ENCODE assay signal across 28 mouse cellular contexts in the genomic region with DNA sequence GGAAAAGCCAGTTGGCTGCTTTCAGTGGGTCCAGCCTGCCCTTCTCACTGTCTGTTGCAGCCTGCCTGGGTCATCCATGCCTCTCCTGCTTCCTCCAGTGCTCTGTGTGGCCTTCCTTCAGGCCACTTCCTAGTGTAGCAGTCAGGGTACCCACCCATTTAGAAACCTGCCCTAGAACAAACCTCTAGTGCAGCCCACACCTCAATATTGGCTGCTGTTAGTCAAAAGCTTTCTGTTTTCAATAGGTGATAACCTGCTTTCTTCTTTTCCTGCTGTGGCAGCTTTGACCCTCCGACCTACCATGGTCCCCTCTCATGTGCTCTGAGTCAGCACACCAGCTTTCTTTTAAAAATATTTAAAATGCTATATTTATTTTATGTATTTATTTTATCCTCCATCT. TPM values are rescaled to one million over a fixed set of nuclear protein-coding genes. Genes with fewer than 3 reads are reported as not detected.
DNase-seq lines count a peak whose midpoint lies in the region; ATAC-seq and TF ChIP-seq lines count a peak whose summit lies in the region.
"Had no signal": no experiment of that assay in that cellular context is flagged by ENCODE, and none has a peak within 500 bp of the region (broad histone marks: within the 10 kb centered on the region; RNA-seq: fewer than 3 reads in every experiment).

No protein-coding gene starts in this region.

- 90% methylated on average over 1 of the region's 1 CpGs for WGBS in cerebellum, adult 2 months
- WGBS in intestine, embryonic 14.5 days: 80% methylated on average over 1 of the region's 1 CpGs
- 78% methylated on average over 1 of the region's 1 CpGs for WGBS in intestine, embryonic 16.5 days
- 92% methylated on average over 1 of the region's 1 CpGs for WGBS in kidney, embryonic 15.5 days

- no peak overlapping the region for H3K9ac ChIP-seq in intestine, embryonic 14.5 days (ENCODE audit: low read length)
- no peak overlapping the region for H3K9ac ChIP-seq in intestine, embryonic 16.5 days (ENCODE audit: low read depth, low read length)
- H3K9ac ChIP-seq in kidney, embryonic 15.5 days: no peak overlapping the region
- H3K9ac ChIP-seq: embryonic facial prominence, embryonic 12.5 days had no signal

- no peak overlapping the region for H3K4me3 ChIP-seq in cerebellum, adult 2 months (replicated peaks; ENCODE audit: insufficient read depth, low read depth, low read length)
- no peak overlapping the region for H3K4me3 ChIP-seq in intestine, embryonic 14.5 days (ENCODE audit: low read depth, low read length)
- no peak overlapping the region for H3K4me3 ChIP-seq in intestine, embryonic 16.5 days (ENCODE audit: low read length)
- no peak overlapping the region for H3K4me3 ChIP-seq in brown adipose tissue, adult 24 weeks (ENCODE audit: insufficient read depth, low read depth, low read length)
- H3K4me3 ChIP-seq in kidney, embryonic 15.5 days (replicated peaks): no peak overlapping the region
- H3K4me3 ChIP-seq: embryonic facial prominence, embryonic 12.5 days had no signal

- intact Hi-C loops in heart, postnatal 10 days (cut with DNase I): no loop called here

- no peaks in the 10 kb centered on the region for H3K9me3 ChIP-seq in intestine, embryonic 14.5 days (ENCODE audit: control insufficient read depth, low read length)
- H3K9me3 ChIP-seq in intestine, embryonic 16.5 days (ENCODE audit: control insufficient read depth, low read length): no peaks in the 10 kb centered on the region
- no peaks in the 10 kb centered on the region for H3K9me3 ChIP-seq in kidney, embryonic 15.5 days (replicated peaks)
- H3K9me3 ChIP-seq: embryonic facial prominence, embryonic 12.5 days; G1E had no signal

- TF ChIP-seq CTCF in cerebellum, adult 2 months (IDR thresholded peaks at IDR 0.05; ENCODE audit: borderline replicate concordance, insufficient read depth, low read depth, low read length): no peak

- no peak for DNase-seq in cerebellum, adult 2 months
- no peak for DNase-seq in cerebellum, adult 11-12 months
- DNase-seq in heart, adult 11 months: peak; percentile 81
- DNase-seq in heart, postnatal 10 days: no peak
- peak; percentile 20 for DNase-seq in intestine, embryonic 14.5 days (ENCODE audit: low spot score)
- DNase-seq: adrenal gland, adult 8-10 months; adrenal gland, postnatal 14 days; adrenal gland, postnatal 36 days; B cell, adult 2 months; cerebellum, adult 11 months; cerebellum, adult 8-10 months; cerebellum, adult 9-11 months; cerebellum, postnatal 14 days; cerebellum, postnatal 36 days; embryo, embryonic 11 days had no signal

- no peak for ATAC-seq in intestine, embryonic 14.5 days (replicated peaks; ENCODE audit: low FRiP score, low TSS enrichment, low read depth)
- ATAC-seq in intestine, embryonic 16.5 days: no peak
- ATAC-seq in kidney, embryonic 15.5 days (replicated peaks; ENCODE audit: low FRiP score): no peak
- ATAC-seq: activated CD4-positive, CD25-positive, alpha-beta regulatory T cell, adult 4 months; CD4-positive, CD25-positive, alpha-beta regulatory T cell, adult 4 months; forebrain, embryonic 14.5 days; forebrain, embryonic 16.5 days; Patski had no signal

- H3K27me3 ChIP-seq in cerebellum, adult 2 months (ENCODE audit: control insufficient read depth, insufficient read depth, low read length): no peaks in the 10 kb centered on the region
- H3K27me3 ChIP-seq in intestine, embryonic 14.5 days (replicated peaks; ENCODE audit: control insufficient read depth, insufficient read depth, low read length): no peaks in the 10 kb centered on the region
- no peaks in the 10 kb centered on the region for H3K27me3 ChIP-seq in intestine, embryonic 16.5 days (replicated peaks; ENCODE audit: control insufficient read depth, insufficient read depth, low read length)
- H3K27me3 ChIP-seq in kidney, embryonic 15.5 days: no peaks in the 10 kb centered on the region
- H3K27me3 ChIP-seq: CH12.LX; embryonic facial prominence, embryonic 12.5 days; Patski had no signal

- H3K4me2 ChIP-seq in intestine, embryonic 14.5 days (ENCODE audit: low read length): no peak overlapping the region
- no peak overlapping the region for H3K4me2 ChIP-seq in intestine, embryonic 16.5 days (ENCODE audit: low read depth, low read length)
- no peak overlapping the region for H3K4me2 ChIP-seq in kidney, embryonic 15.5 days
- H3K4me2 ChIP-seq: embryonic facial prominence, embryonic 12.5 days had no signal

- no peak for TF ChIP-seq POLR2A in cerebellum, adult 2 months (IDR thresholded peaks at IDR 0.05; ENCODE audit: borderline replicate concordance, insufficient read depth, low read length)

- H3K36me3 ChIP-seq in intestine, embryonic 14.5 days (ENCODE audit: control insufficient read depth, insufficient read depth, low read length): no peaks in the 10 kb centered on the region
- H3K36me3 ChIP-seq in intestine, embryonic 16.5 days (ENCODE audit: control insufficient read depth, insufficient read depth, low read length): no peaks in the 10 kb centered on the region
- no peaks in the 10 kb centered on the region for H3K36me3 ChIP-seq in kidney, embryonic 15.5 days
- H3K36me3 ChIP-seq: embryonic facial prominence, embryonic 12.5 days; G1E had no signal

- H3K4me1 ChIP-seq in cerebellum, adult 2 months (ENCODE audit: control insufficient read depth, insufficient read depth, low read length): no peaks in the 10 kb centered on the region
- H3K4me1 ChIP-seq in intestine, embryonic 14.5 days (replicated peaks; ENCODE audit: control insufficient read depth, insufficient read depth, low read length): no peaks in the 10 kb centered on the region
- no peaks in the 10 kb centered on the region for H3K4me1 ChIP-seq in intestine, embryonic 16.5 days (ENCODE audit: control insufficient read depth, insufficient read depth, low read length)
- H3K4me1 ChIP-seq in brown adipose tissue, adult 24 weeks (ENCODE audit: control insufficient read depth, insufficient read depth, insufficient read length, low read length): peaks cover 37% of the 10 kb centered on the region
- peaks cover 8% of the 10 kb centered on the region for H3K4me1 ChIP-seq in kidney, embryonic 15.5 days

- peak overlapping the region; percentile 30; the same call in 1 of the 2 replicates for H3K27ac ChIP-seq in cerebellum, adult 2 months (ENCODE audit: insufficient read depth, low read length)
- H3K27ac ChIP-seq in intestine, embryonic 14.5 days (ENCODE audit: low read depth): no peak overlapping the region
- H3K27ac ChIP-seq in intestine, embryonic 16.5 days (ENCODE audit: low read length): no peak overlapping the region
- H3K27ac ChIP-seq in brown adipose tissue, adult 24 weeks (replicated peaks; ENCODE audit: low read depth, low read length): peak overlapping the region; percentile 3; the same call in 1 of the 2 replicates
- no peak overlapping the region for H3K27ac ChIP-seq in kidney, embryonic 15.5 days
- H3K27ac ChIP-seq: embryonic facial prominence, embryonic 12.5 days had no signal

RNA-seq across cellular contexts. Expression of a gene that starts 7.2 kb away (rescaled TPM):
- 50.6 and 56.9 TPM in 2 replicates for polyA plus RNA-seq in cerebellum, adult 2 months (2012; rRNA removed)
- 10 to 100 TPM; 74.7 to 78.4 TPM for total RNA-seq in heart, postnatal 10 days (2021)
- 7.0 and 8.4 TPM in 2 replicates for polyA plus RNA-seq in intestine, embryonic 14.5 days (2014; fragmentation: Nextera tagmentation; extraction: Ambion mirVana)
- polyA plus RNA-seq in intestine, embryonic 16.5 days (2015; fragmentation: Nextera tagmentation; extraction: Ambion mirVana): 5.5 and 7.2 TPM in 2 replicates
- polyA plus RNA-seq in brown adipose tissue, adult 24 weeks (2012; ENCODE audit: insufficient read depth, insufficient read length, missing spikeins): 368 and 573 TPM in 2 replicates
- 8.8 and 9.2 TPM in 2 replicates for polyA plus RNA-seq in kidney, embryonic 15.5 days (2015; fragmentation: Nextera tagmentation; extraction: Ambion mirVana)
- polyA plus RNA-seq: G1E had no signal

RNA-seq across cellular contexts. Expression of a gene that starts 42.5 kb away (rescaled TPM):
- polyA plus RNA-seq in cerebellum, adult 2 months (2012; rRNA removed): 0.05 and 0.06 TPM in 2 replicates
- 1 to 10 TPM in 1 of 2 experiments, under 1 TPM in 1; 0.79 to 1.9 TPM for total RNA-seq in heart, postnatal 10 days (2021)
- polyA plus RNA-seq in intestine, embryonic 14.5 days (2014; fragmentation: Nextera tagmentation; extraction: Ambion mirVana): 0.88 and 0.93 TPM in 2 replicates
- polyA plus RNA-seq in intestine, embryonic 16.5 days (2015; fragmentation: Nextera tagmentation; extraction: Ambion mirVana): 1.8 and 2.0 TPM in 2 replicates
- 78.7 and 93.6 TPM in 2 replicates for polyA plus RNA-seq in brown adipose tissue, adult 24 weeks (2012; ENCODE audit: insufficient read depth, insufficient read length, missing spikeins)
- polyA plus RNA-seq in kidney, embryonic 15.5 days (2015; fragmentation: Nextera tagmentation; extraction: Ambion mirVana): 1.3 and 2.1 TPM in 2 replicates
- total RNA-seq: CH12.LX; common myeloid progenitor, adult 5-6 weeks; G1E had no signal
- polyA plus RNA-seq: activated CD4-positive, CD25-positive, alpha-beta regulatory T cell, adult 4 months; CD4-positive, CD25-positive, alpha-beta regulatory T cell, adult 4 months; G1E; Patski had no signal

RNA-seq across cellular contexts. Expression of a gene that starts 47.9 kb away (rescaled TPM):
- polyA plus RNA-seq in cerebellum, adult 2 months (2012; rRNA removed): 0.21 TPM in 1 of 2 replicates, not detected in the other
- not detected for total RNA-seq in heart, postnatal 10 days (2021)
- not detected in 2 replicates for polyA plus RNA-seq in intestine, embryonic 14.5 days (2014; fragmentation: Nextera tagmentation; extraction: Ambion mirVana)
- not detected in 2 replicates for polyA plus RNA-seq in intestine, embryonic 16.5 days (2015; fragmentation: Nextera tagmentation; extraction: Ambion mirVana)
- polyA plus RNA-seq in brown adipose tissue, adult 24 weeks (2012; ENCODE audit: insufficient read depth, insufficient read length, missing spikeins): 2.6 TPM in 1 of 2 replicates, not detected in the other
- not detected in 2 replicates for polyA plus RNA-seq in kidney, embryonic 15.5 days (2015; fragmentation: Nextera tagmentation; extraction: Ambion mirVana)
- total RNA-seq: CH12.LX; common myeloid progenitor, adult 5-6 weeks; G1E had no signal
- polyA plus RNA-seq: activated CD4-positive, CD25-positive, alpha-beta regulatory T cell, adult 4 months; CD4-positive, CD25-positive, alpha-beta regulatory T cell, adult 4 months; embryonic facial prominence, embryonic 12.5 days; forebrain, embryonic 11.5 days; forebrain, embryonic 14.5 days; forebrain, embryonic 16.5 days; G1E; Patski had no signal

Comparison
In these comparisons a context has a peak if more than half of its experiments do, and no peak if none do; other contexts are left out.
1. DNase-seq: peak in heart, adult 11 months (single experiment) and intestine, embryonic 14.5 days (single experiment); none in cerebellum, adult 2 months (0 of 2), cerebellum, adult 11-12 months (single experiment) and heart, postnatal 10 days (0 of 2).
2. H3K27ac ChIP-seq: peak in cerebellum, adult 2 months (single experiment) and brown adipose tissue, adult 24 weeks (single experiment); none in intestine, embryonic 14.5 days (single experiment), intestine, embryonic 16.5 days (single experiment) and kidney, embryonic 15.5 days (single experiment).
3. RNA of a gene that starts 42.5 kb away (polyA plus RNA-seq): 78.7 to 93.6 TPM in brown adipose tissue, adult 24 weeks; 1.3 to 2.1 TPM in kidney, embryonic 15.5 days, 1.8 to 2.0 TPM in intestine, embryonic 16.5 days, 0.88 to 0.93 TPM in intestine, embryonic 14.5 days and 0.05 to 0.06 TPM in cerebellum, adult 2 months; every median in the first group is over 10 times any median in the second.